Mouse (Mus musculus) myocyte (in vitro differentiated cells): ENCODE measurements around the gene Wars. TPM values are rescaled to one million over a fixed set of nuclear protein-coding genes. Genes with fewer than 3 reads are reported as not detected.

Experiments used
- H3K27me3 ChIP-seq: one replicate; pipeline ENCODE4 v1.6.1; 2011; ENCODE audit not compliant: control insufficient read depth, insufficient read depth, insufficient read length
- H3K36me3 ChIP-seq: one replicate; pipeline ENCODE4 v1.6.1; 2011; ENCODE audit not compliant: control insufficient read depth, insufficient read depth
- H3K4me2 ChIP-seq: one replicate; pipeline ENCODE4 v1.6.1; 2011; ENCODE audit warnings: low read depth, control low read depth
- H3K4me3 ChIP-seq: one replicate; pipeline ENCODE4 v1.5.1; 2011; ENCODE audit warnings: mild to moderate bottlenecking, control low read depth, moderate library complexity
- H3K79me2 ChIP-seq: one replicate; pipeline ENCODE4 v1.6.1; 2011; ENCODE audit not compliant: control insufficient read depth, insufficient read depth
- H3ac ChIP-seq: one replicate; pipeline ENCODE4 v1.6.1; 2011; ENCODE audit not compliant: control insufficient read depth, insufficient read length
- CEBPB ChIP-seq: IDR thresholded peaks from 2 replicates; pipeline ENCODE4 v1.6.1; 2011; ENCODE audit warnings: mild to moderate bottlenecking, moderate library complexity; ENCODE audit not compliant: poor library complexity, insufficient read depth, severe bottlenecking
- E2F4 ChIP-seq: IDR thresholded peaks from one replicate; pipeline ENCODE4 v1.6.1; 2011; ENCODE audit warnings: mild to moderate bottlenecking, control low read depth, moderate library complexity; ENCODE audit not compliant: insufficient read depth
- MAX ChIP-seq: IDR thresholded peaks from one replicate; pipeline ENCODE4 v1.6.1; 2011; ENCODE audit warnings: low read depth, mild to moderate bottlenecking, control low read depth
- MYOD1 ChIP-seq, 3 experiments: IDR thresholded peaks; one replicate each; pipeline ENCODE4 v1.6.1; 2011; ENCODE audit warnings: control low read depth in 2 of 3, low read depth in 2 of 3, mild to moderate bottlenecking in 2 of 3, moderate library complexity in 1 of 3; ENCODE audit not compliant: insufficient read length in 2 of 3, control insufficient read depth in 1 of 3
- MYOG ChIP-seq, 3 experiments: IDR thresholded peaks; one replicate each; pipeline ENCODE4 v1.6.1; 2011; ENCODE audit warnings: control low read depth in 2 of 3, low read depth in 2 of 3, mild to moderate bottlenecking in 2 of 3; ENCODE audit not compliant: insufficient read length in 2 of 3, control insufficient read depth in 1 of 3, insufficient read depth in 1 of 3
- POLR2A ChIP-seq: IDR thresholded peaks from one replicate; pipeline ENCODE4 v1.6.1; 2011; ENCODE audit warnings: low read depth, mild to moderate bottlenecking, control low read depth, moderate library complexity; ENCODE audit not compliant: insufficient read length
- POLR2AphosphoS2 ChIP-seq: IDR thresholded peaks from one replicate; pipeline ENCODE4 v1.6.1; 2011; ENCODE audit warnings: low read depth, control low read depth; ENCODE audit not compliant: insufficient read length
- REST ChIP-seq: IDR thresholded peaks from one replicate; pipeline ENCODE4 v1.6.1; 2011; ENCODE audit warnings: mild to moderate bottlenecking, control low read depth, moderate library complexity; ENCODE audit not compliant: insufficient read depth, insufficient read length
- SRF ChIP-seq: IDR thresholded peaks from one replicate; pipeline ENCODE4 v1.6.1; 2011; ENCODE audit warnings: low read depth; ENCODE audit not compliant: control insufficient read depth, insufficient read length
- TCF12 ChIP-seq: IDR thresholded peaks from one replicate; pipeline ENCODE4 v1.6.1; 2011; ENCODE audit warnings: mild to moderate bottlenecking, control low read depth; ENCODE audit not compliant: poor library complexity, insufficient read depth, severe bottlenecking
- TCF3 ChIP-seq: IDR thresholded peaks from one replicate; pipeline ENCODE4 v1.6.1; 2011; ENCODE audit warnings: low read depth, control low read depth; ENCODE audit not compliant: insufficient read length
- USF1 ChIP-seq: IDR thresholded peaks from one replicate; pipeline ENCODE4 v1.6.1; 2011; ENCODE audit warnings: low read depth, mild to moderate bottlenecking, control low read depth, moderate library complexity
- polyA plus RNA-seq: library from polyadenylated mRNA; unstranded; fragments of >200 nt; fragmentation: generic; extraction: Trizol; gene quantifications from one replicate; pipeline ENCODE4 v1.2.1, GENCODE M21; 2012; ENCODE audit warnings: missing spikeins

Gene Wars
- polyA plus RNA-seq: 180 TPM

- TF ChIP-seq SRF: peak; percentile 50
- TF ChIP-seq POLR2AphosphoS2: peak; percentile 73
- TF ChIP-seq E2F4: no peak
- no peak for TF ChIP-seq TCF12
- no peak for TF ChIP-seq TCF3
- no peak for TF ChIP-seq MAX
- no peak for TF ChIP-seq CEBPB
- peak; percentile 81 for TF ChIP-seq POLR2A
- no peak for TF ChIP-seq USF1
- TF ChIP-seq MYOG (IDR thresholded peaks at IDR 0.05; ENCODE audit: control insufficient read depth in 1 of 3, insufficient read depth in 1 of 3, insufficient read length in 2 of 3, low read depth in 2 of 3): peak in 1 of 3 experiments; percentile 32
- peak in 1 of 3 experiments; percentile 18 for TF ChIP-seq MYOD1 (IDR thresholded peaks at IDR 0.05; ENCODE audit: control insufficient read depth in 1 of 3, insufficient read length in 2 of 3, low read depth in 2 of 3)
- Histone ChIP-seq H3K4me3 (peak within 1 kb of the TSS; percentile 78), H3K27me3 (no peaks in the 10 kb centered on the region), H3K4me2 (peak within 1 kb of the TSS; percentile 97), H3K79me2 (peaks cover 52% of the 10 kb centered on the region), H3ac (peak within 1 kb of the TSS; percentile 60), H3K36me3 (peaks cover 26% of the 10 kb centered on the region)
Measured at GRCm38 (mm10) chr12:108893715-108894431, at the start of gene Wars. TSS of gene Wars (minus strand) at chr12:108894174.

- H3K27me3 ChIP-seq: no peaks in the 10 kb centered on the region
- no peak overlapping the region for H3K4me3 ChIP-seq
- H3ac ChIP-seq: no peak overlapping the region
- peak overlapping the region; percentile 53 for H3K4me2 ChIP-seq
- H3K36me3 ChIP-seq: no peaks in the 10 kb centered on the region
- no peaks in the 10 kb centered on the region for H3K79me2 ChIP-seq
- no peak for TF ChIP-seq E2F4
- TF ChIP-seq POLR2AphosphoS2: no peak
- TF ChIP-seq MYOD1 (IDR thresholded peaks at IDR 0.05; ENCODE audit: control insufficient read depth in 1 of 3, insufficient read length in 2 of 3, low read depth in 2 of 3): no peak
- no peak for TF ChIP-seq CEBPB
- TF ChIP-seq MYOG (IDR thresholded peaks at IDR 0.05; ENCODE audit: control insufficient read depth in 1 of 3, insufficient read depth in 1 of 3, insufficient read length in 2 of 3, low read depth in 2 of 3): no peak
- no peak for TF ChIP-seq POLR2A
- no peak for TF ChIP-seq SRF
- no peak for TF ChIP-seq TCF3
- no peak for TF ChIP-seq TCF12
- no peak for TF ChIP-seq MAX
Measured at GRCm38 (mm10) chr12:108942203-108942923, 48.4 kb upstream of the Wars start.

- no peak overlapping the region for H3ac ChIP-seq
- H3K27me3 ChIP-seq: no peaks in the 10 kb centered on the region
- no peaks in the 10 kb centered on the region for H3K36me3 ChIP-seq
- H3K4me2 ChIP-seq: no peak overlapping the region
- no peak for TF ChIP-seq POLR2AphosphoS2
- no peak for TF ChIP-seq TCF3
- TF ChIP-seq MYOG (IDR thresholded peaks at IDR 0.05; ENCODE audit: control insufficient read depth in 1 of 3, insufficient read depth in 1 of 3, insufficient read length in 2 of 3, low read depth in 2 of 3): no peak
- no peak for TF ChIP-seq REST
- no peak for TF ChIP-seq TCF12
- TF ChIP-seq E2F4: no peak
- TF ChIP-seq CEBPB: no peak
- TF ChIP-seq POLR2A: no peak
- TF ChIP-seq MAX: no peak
- TF ChIP-seq USF1: no peak
- TF ChIP-seq MYOD1 (IDR thresholded peaks at IDR 0.05; ENCODE audit: control insufficient read depth in 1 of 3, insufficient read length in 2 of 3, low read depth in 2 of 3): no peak
- TF ChIP-seq SRF: no peak
- H3K4me3 ChIP-seq: no peak overlapping the region
- H3K79me2 ChIP-seq: no peaks in the 10 kb centered on the region
Measured at GRCm38 (mm10) chr12:108941282-108941681, 47.3 kb upstream of the Wars start.

GRCm38 (mm10) chr12:108940255-108940654, 46.3 kb upstream of the Wars start:
- no peaks in the 10 kb centered on the region for H3K36me3 ChIP-seq
- no peaks in the 10 kb centered on the region for H3K27me3 ChIP-seq
- TF ChIP-seq CEBPB (no peak), POLR2A (no peak), TCF12 (no peak), MYOG (IDR thresholded peaks at IDR 0.05; ENCODE audit: control insufficient read depth in 1 of 3, insufficient read depth in 1 of 3, insufficient read length in 2 of 3, low read depth in 2 of 3) (no peak), E2F4 (no peak)

GRCm38 (mm10) chr12:108939317-108939716, 45.3 kb upstream of the Wars start:
- no peak for TF ChIP-seq CEBPB
- TF ChIP-seq USF1: no peak
- Histone ChIP-seq H3K27me3 (no peaks in the 10 kb centered on the region), H3K36me3 (no peaks in the 10 kb centered on the region), H3ac (no peak overlapping the region), H3K4me2 (no peak overlapping the region), H3K79me2 (no peaks in the 10 kb centered on the region), H3K4me3 (no peak overlapping the region)

More at GRCm38 (mm10) chr12:108940255-108940654, 46.3 kb upstream of the Wars start:
- H3K4me3 ChIP-seq: no peak overlapping the region
- no peak overlapping the region for H3ac ChIP-seq
- no peak overlapping the region for H3K4me2 ChIP-seq
- no peaks in the 10 kb centered on the region for H3K79me2 ChIP-seq
